Mouse (Mus musculus) lung, adult 2 months (tissue): ENCODE data around the gene Ppil6. TPM values are rescaled to one million over a fixed set of nuclear protein-coding genes. Genes with fewer than 3 reads are reported as not detected.

Experiments
- DNase-seq: peaks from one replicate; pipeline ENCODE4 v3.0.0; 2022
- H3K4me1 ChIP-seq: fragments of 200-500 bp; 2 replicates; pipeline ENCODE4 v1.6.1; 2011; ENCODE audit warnings: low read length; ENCODE audit not compliant: control insufficient read depth, insufficient read depth
- H3K4me3 ChIP-seq: fragments of 200-500 bp; replicated peaks from 2 replicates; pipeline ENCODE3; 2011; ENCODE audit warnings: low read depth, mild to moderate bottlenecking, control low read depth, low read length; ENCODE audit errors: extremely low read depth
- CTCF ChIP-seq: fragments of 200-500 bp; IDR thresholded peaks from 2 replicates; pipeline ENCODE4 v1.5.1; 2011; ENCODE audit warnings: mild to moderate bottlenecking, low read length, control low read depth; ENCODE audit not compliant: insufficient read depth
- POLR2A ChIP-seq: fragments of 200-500 bp; IDR thresholded peaks from 2 replicates; pipeline ENCODE4 v1.6.1; 2011; ENCODE audit warnings: low read depth, mild to moderate bottlenecking, control low read depth, low read length, borderline replicate concordance; ENCODE audit errors: extremely low read depth
- WGBS: fragments of 180-500 bp; shearing (Covaris S2); methylation state at CpG from one replicate; pipeline ENCODE4 v1.1.7; 2018; 5-methylcytosine and 5-hydroxymethylcytosine counted together
- polyA plus RNA-seq: library from polyadenylated mRNA; depleted of rRNA; stranded (reverse); fragments of >200 nt; gene quantifications from 2 replicates; pipeline ENCODE4 v1.2.3, GENCODE M21; 2012

Gene Ppil6
- polyA plus RNA-seq, 1 experiment, result 4.2 TPM

DNA sequence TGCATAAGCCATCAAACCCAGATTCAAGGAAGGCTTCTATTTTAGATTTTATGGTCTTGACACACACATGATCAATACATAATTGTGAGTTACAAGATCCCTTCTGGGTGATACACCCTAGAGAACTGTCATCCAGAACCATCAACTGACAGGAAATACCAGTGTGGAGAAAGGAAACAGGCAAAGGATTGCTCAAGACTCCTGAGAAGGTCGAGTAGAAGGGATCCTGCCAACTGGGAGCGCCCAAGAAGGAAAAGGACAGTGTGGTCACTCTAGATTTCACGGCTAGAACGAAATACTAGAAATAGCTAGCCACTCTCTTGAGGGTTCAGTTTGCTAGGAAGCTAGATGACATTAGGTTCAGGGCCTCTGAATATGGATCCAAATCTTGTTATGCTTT lies 53.2 kb downstream of the Ppil6 start:
- no peaks in the 10 kb centered on the region; the same call in 1 of the 2 replicates for H3K4me1 ChIP-seq
- no peak overlapping the region for H3K4me3 ChIP-seq
- 60% methylated on average over 4 of the region's 4 CpGs for WGBS
- TF ChIP-seq CTCF (no peak), POLR2A (no peak)
- no peak for DNase-seq

DNA sequence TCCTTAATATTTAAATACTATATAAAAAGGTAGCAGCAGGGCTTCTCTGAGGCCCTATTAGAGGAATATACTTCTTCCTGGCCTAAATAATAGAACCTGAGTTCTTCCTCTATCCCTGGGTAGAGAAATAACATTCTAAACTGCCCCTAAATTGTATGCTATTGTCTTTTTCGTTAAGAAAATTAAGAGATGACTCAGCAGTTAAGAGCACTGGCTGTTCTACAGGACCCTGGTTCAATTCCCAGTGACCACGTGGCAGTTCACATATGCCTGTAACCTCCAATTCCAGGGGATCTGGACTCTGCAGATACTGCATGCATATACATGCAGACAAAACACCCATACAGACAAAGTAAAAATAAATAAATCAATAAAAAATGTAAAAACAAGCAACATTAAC lies 53.6 kb downstream of the Ppil6 start:
- TF ChIP-seq CTCF, result no peak
- TF ChIP-seq POLR2A, result no peak
- Histone ChIP-seq H3K4me1 (no peaks in the 10 kb centered on the region; the same call in 1 of the 2 replicates), H3K4me3 (no peak overlapping the region)
- WGBS, result 65% methylated on average over 2 of the region's 2 CpGs
- no peak for DNase-seq

DNA sequence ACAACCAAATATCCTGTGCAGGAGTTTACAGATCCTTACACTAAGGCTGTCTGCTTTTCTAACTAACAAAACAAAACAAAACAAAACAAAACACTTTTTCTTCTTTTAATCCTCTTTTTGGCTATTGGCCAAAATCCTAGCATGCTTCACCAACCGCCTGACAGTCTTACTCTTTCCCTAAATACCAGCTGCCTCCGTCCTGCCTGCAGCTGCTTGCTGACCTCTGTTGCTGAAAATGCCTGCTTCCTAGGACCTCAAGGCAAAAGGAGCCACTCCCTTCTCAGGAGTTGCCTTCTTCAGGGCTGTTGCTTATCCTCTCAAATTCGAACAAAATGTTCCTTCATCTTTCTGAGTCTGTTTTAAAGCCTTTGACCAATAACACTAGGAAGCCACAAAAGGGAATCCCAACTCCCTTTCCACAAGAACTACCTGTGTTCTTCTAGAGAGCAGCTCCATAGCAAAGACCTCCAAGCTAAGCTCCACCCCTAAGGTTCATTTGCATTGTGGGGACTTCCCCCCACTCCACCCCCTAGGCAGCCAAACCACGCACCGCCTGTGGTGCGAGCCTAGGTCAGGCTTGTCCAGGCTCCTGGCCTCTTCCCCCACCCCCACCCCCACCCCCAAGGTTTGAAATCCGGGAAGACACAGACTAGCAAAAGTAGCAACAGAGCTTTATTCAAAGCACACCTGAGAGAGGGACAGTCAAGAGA lies 54.4 kb downstream of the Ppil6 start:
- H3K4me3 ChIP-seq, result no peak overlapping the region
- 22% methylated on average over 7 of the region's 7 CpGs for WGBS
- no peak for DNase-seq
- TF ChIP-seq CTCF (no peak), POLR2A (no peak)
- no peaks in the 10 kb centered on the region; the same call in 1 of the 2 replicates for H3K4me1 ChIP-seq

DNA sequence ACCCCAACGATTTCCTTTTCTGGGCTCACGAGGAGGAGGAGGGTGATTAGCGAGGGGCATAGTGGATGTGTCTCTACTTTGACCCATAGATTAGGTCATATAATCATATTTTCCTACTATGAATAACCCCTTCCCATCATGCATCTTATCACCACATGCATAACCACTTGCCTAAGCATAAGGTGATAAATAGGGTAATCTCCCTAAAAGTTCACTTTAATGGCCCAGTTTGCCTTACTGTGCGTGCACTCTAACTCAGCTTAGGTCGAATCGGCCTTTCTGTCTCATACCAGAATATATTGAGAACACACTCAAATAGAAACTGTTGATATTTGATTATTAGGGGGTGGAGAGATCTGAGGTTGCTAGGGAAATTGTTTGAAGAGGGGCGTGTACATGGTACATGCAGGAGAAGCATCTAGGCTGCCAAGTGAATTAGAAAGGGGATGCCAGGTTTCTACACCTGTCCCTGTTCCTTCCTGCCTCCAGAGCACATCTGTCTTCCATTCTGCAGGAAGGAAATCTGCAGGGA lies 55.1 kb downstream of the Ppil6 start:
- no peak for TF ChIP-seq POLR2A
- no peak for TF ChIP-seq CTCF
- no peak for DNase-seq
- H3K4me1 ChIP-seq, result no peaks in the 10 kb centered on the region; the same call in 1 of the 2 replicates
- no peak overlapping the region for H3K4me3 ChIP-seq
- 57% methylated on average over 7 of the region's 7 CpGs for WGBS

DNA sequence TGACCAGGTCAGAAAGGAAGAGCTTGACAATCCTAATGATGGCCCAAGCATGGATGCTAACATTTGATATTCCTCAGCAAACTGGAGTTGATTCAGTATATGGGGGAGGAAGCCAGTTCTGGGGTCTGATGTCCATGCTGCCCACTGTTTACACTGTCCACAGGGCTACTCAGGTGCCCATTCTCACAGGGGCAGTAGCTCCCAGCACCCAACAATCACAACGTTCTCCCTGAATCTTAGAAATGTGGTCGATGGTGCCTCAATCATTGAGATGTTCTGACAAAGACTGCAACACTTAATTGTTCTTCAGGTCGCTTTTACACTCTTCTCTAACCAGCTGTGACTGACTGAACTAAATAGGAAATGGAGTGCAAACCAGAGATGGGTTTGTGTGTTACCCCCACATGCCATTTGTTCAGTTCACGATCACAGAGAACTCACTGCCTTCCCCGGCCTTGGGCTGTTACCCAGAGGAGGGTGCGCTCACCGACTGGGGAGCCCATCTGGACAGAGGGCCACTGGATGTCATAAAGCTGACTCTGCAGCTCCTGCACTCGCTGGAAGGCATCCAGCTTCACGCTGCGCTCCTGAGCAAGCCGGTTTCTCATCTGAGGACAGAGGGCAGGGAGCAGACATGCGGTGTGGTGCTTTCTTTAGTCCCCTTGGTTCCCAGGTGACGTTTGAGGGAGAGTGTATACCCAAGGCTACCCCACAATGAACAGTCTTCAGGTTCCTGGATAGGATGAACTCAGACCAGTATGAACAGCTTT lies 56.3 kb downstream of the Ppil6 start:
- no peak for TF ChIP-seq POLR2A
- no peak for TF ChIP-seq CTCF
- H3K4me1 ChIP-seq, result no peaks in the 10 kb centered on the region; the same call in 1 of the 2 replicates
- WGBS, result 69% methylated on average over 13 of the region's 13 CpGs
- no peak overlapping the region for H3K4me3 ChIP-seq
- DNase-seq, result no peak

DNA sequence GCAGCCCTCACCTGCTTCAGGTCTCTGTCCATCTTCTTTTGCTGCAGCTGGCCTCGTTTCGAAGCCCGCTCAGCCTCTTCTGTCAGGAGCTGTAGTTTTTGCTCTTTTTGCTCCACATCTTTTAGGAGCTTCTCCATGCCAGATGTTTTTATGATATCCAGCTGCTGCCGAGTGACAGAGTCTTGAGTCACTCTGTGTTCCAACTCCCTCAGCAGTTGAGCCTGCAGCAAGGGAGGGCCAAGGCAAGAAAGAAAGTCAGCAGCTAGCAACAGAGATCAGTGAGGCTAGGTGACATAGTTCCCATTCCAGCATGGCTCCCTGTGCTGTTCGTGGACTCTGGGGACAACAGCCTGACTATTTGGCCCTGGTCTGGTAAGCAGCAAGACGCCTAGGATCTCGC lies 60.5 kb downstream of the Ppil6 start:
- 73% methylated on average over 7 of the region's 7 CpGs for WGBS

DNA sequence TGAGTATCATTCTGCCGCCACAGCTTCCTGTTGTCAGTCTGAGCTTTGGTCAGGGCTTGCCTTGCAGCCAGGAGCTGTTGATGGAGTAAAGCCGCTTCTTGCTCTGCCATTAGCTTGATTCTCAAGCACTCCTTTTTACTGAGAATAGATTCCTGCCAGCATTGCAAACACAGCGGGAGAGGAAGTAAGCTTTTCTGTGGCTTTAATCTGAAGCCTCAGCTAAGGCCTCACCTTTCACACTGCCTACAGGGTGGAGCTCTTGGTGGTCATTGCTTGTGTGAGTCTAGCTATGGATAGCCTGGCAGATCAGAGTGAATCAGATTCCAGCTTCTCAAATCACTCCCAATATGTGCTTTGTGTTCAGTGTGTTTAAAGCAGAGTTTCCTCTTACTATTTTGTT lies 62.1 kb downstream of the Ppil6 start:
- 37% methylated on average over 3 of the region's 3 CpGs for WGBS
- no peak overlapping the region for H3K4me3 ChIP-seq
- DNase-seq, result no peak
- H3K4me1 ChIP-seq, result peaks cover 4% of the 10 kb centered on the region; the same call in 1 of the 2 replicates
- TF ChIP-seq CTCF, result no peak
- TF ChIP-seq POLR2A, result no peak

More for the DNA sequence above, 60.5 kb downstream of the Ppil6 start:
- DNase-seq, result no peak
- Histone ChIP-seq H3K4me3 (no peak overlapping the region), H3K4me1 (peaks cover 4% of the 10 kb centered on the region; the same call in 1 of the 2 replicates)
- no peak for TF ChIP-seq CTCF
- TF ChIP-seq POLR2A, result no peak

DNA sequence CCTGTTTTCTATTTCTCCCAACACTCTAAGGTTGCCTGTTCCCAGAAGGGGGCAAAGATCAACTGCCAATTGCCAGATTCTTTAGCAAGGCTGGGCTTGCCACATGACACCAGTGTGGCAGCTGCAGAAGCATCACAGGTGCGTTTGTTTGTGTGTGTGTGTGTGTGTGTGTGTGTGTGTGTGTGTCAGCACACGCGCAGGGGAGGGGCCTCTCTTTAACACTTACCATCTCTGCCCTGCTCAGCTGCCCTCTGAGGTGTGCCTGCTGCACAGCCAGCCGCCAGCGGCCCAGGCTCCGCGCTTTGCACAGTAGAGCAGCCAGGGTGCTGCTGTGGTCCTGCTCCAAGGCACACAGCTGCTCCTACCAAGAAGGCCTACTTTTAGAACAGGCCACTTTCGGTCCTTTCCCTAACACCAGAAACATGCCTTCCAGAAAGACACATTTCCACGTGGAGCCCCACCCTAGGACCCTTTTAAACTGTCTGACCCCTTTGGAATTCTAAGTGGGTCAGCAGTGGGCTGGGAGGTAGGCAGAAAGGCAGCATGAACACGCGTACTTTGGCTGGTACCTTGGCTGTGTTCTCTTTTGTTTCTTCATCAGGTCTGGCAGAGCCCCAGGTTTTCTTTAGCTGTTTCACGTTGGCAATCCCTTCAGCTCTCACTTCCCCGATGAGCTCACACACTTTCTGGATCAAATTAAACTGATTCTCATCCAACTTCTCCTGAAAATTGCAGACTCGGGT lies 62.8 kb downstream of the Ppil6 start:
- WGBS, result 39% methylated on average over 14 of the region's 14 CpGs
- no peak for TF ChIP-seq CTCF
- no peak for TF ChIP-seq POLR2A
- Histone ChIP-seq H3K4me3 (no peak overlapping the region), H3K4me1 (peaks cover 4% of the 10 kb centered on the region; the same call in 1 of the 2 replicates)
- no peak for DNase-seq

DNA sequence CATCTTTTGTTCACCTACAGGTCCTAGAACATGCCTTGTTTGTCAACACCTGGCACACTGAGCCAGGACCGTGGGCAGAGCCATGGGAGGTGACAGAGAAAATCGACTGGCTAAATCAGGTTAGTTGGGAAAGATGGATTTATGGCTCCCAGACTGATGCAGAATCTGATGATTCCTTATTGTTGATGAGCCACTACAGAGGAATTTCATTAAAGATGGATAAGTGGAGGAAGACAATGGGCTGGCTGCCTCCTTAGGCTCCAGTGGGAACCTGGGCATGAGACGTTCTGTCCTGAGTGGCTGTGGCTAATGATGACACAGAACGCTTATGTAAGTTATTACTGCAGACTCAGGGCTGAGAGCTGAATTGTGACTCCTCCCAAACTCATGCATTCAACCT lies 63.5 kb downstream of the Ppil6 start:
- H3K4me3 ChIP-seq, result no peak overlapping the region
- 63% methylated on average over 4 of the region's 4 CpGs for WGBS

More for the DNA sequence above, 63.5 kb downstream of the Ppil6 start:
- DNase-seq, result no peak
- peaks cover 4% of the 10 kb centered on the region; the same call in 1 of the 2 replicates for H3K4me1 ChIP-seq
- TF ChIP-seq POLR2A, result no peak
- TF ChIP-seq CTCF, result no peak
